In genomic region chr11:70621972-70622814, GRCm38 (mm10) we compare ENCODE assay signal across 11 mouse cellular contexts. TPM values are rescaled to one million over a fixed set of nuclear protein-coding genes. Genes with fewer than 3 reads are reported as not detected.
DNase-seq lines count a peak whose midpoint lies in the region; ATAC-seq lines count a peak whose summit lies in the region.
"Had no signal": no experiment of that assay in that cellular context is flagged by ENCODE, and none has a peak within 500 bp of the region (broad histone marks: within the 10 kb centered on the region; RNA-seq: fewer than 3 reads in every experiment).

No protein-coding gene starts in this region.

- DNase-seq in gastrocnemius, adult 18-20 months (ENCODE audit: low spot score) = peak; percentile 70
- no peak for DNase-seq in gastrocnemius, postnatal 10 days
- peak; percentile 72 for DNase-seq in 3134 (ENCODE audit: extremely low read depth, insufficient read length, low spot score)
- DNase-seq in R1 (ENCODE audit: low read depth, low spot score) = peak; percentile 80
- DNase-seq in liver, embryonic 11.5 days (ENCODE audit: low spot score) = no peak
- DNase-seq in cerebellum, adult 11-12 months = no peak
- DNase-seq in frontal cortex, postnatal 14 days (ENCODE audit: low spot score in 2 of 2) = no peak
- no peak for DNase-seq in left cerebral cortex, adult 18-20 months (ENCODE audit: low spot score in 2 of 2)

- no peaks in the 10 kb centered on the region for H3K36me3 ChIP-seq in liver, embryonic 11.5 days (ENCODE audit: control insufficient read depth, insufficient read depth, low read length)

- H3K9ac ChIP-seq in liver, embryonic 11.5 days (ENCODE audit: low read depth, low read length) = no peak overlapping the region

- 49% methylated on average over 7 of the region's 7 CpGs for WGBS in liver, embryonic 11.5 days

- H3K9me3 ChIP-seq in liver, embryonic 11.5 days (ENCODE audit: control insufficient read depth, low read length) = no peaks in the 10 kb centered on the region

- H3K4me1 ChIP-seq in liver, embryonic 11.5 days (replicated peaks; ENCODE audit: control insufficient read depth, insufficient read depth, low read length) = peaks cover 6% of the 10 kb centered on the region

- peak; percentile 77 for ATAC-seq in liver, embryonic 11.5 days (replicated peaks; ENCODE audit: low FRiP score)
- ATAC-seq: midbrain, embryonic 16.5 days had no signal

- H3K27ac ChIP-seq in liver, embryonic 11.5 days (ENCODE audit: low read depth, low read length) = no peak overlapping the region
- H3K27ac ChIP-seq: left cerebral cortex, adult 2 months had no signal

- no peaks in the 10 kb centered on the region for H3K27me3 ChIP-seq in liver, embryonic 11.5 days (replicated peaks; ENCODE audit: control insufficient read depth, insufficient read depth, low read length)

- no peak overlapping the region for H3K4me2 ChIP-seq in liver, embryonic 11.5 days

- H3K4me3 ChIP-seq in liver, embryonic 11.5 days (ENCODE audit: low read depth, low read length) = no peak overlapping the region
- H3K4me3 ChIP-seq: left cerebral cortex, adult 2 months had no signal

RNA-seq across cellular contexts. Expression of gene Chrne, which starts 3.2 kb away (rescaled TPM):
- 10 to 100 TPM; 14.7 to 20.6 TPM for total RNA-seq in gastrocnemius, adult 18-20 months (2021)
- total RNA-seq in gastrocnemius, postnatal 10 days (2021) = 10 to 100 TPM; 30.7 to 35.0 TPM
- polyA plus RNA-seq in liver, embryonic 11.5 days (2014; fragmentation: Nextera tagmentation; extraction: Ambion mirVana) = not detected in 2 replicates
- under 1 TPM in 1 of 2 experiments, not detected in 1; 0.63 TPM for total RNA-seq in left cerebral cortex, adult 18-20 months (2021)
- total RNA-seq: left cerebral cortex, adult 2 months had no signal
- polyA plus RNA-seq: heart, postnatal 0 days; midbrain, embryonic 16.5 days had no signal

RNA-seq across cellular contexts. Expression of gene 4930544D05Rik, which starts 6.5 kb away (rescaled TPM):
- not detected for total RNA-seq in gastrocnemius, adult 18-20 months (2021)
- total RNA-seq in gastrocnemius, postnatal 10 days (2021) = not detected
- not detected in 2 replicates for polyA plus RNA-seq in liver, embryonic 11.5 days (2014; fragmentation: Nextera tagmentation; extraction: Ambion mirVana)
- under 1 TPM in 1 of 2 experiments, not detected in 1; 0.65 TPM for total RNA-seq in left cerebral cortex, adult 18-20 months (2021)
- polyA plus RNA-seq: heart, postnatal 0 days; midbrain, embryonic 16.5 days had no signal

RNA-seq across cellular contexts. Expression of gene Gp1ba, which starts 16.7 kb away (rescaled TPM):
- under 1 TPM in 1 of 2 experiments, not detected in 1; 0.09 TPM for total RNA-seq in gastrocnemius, adult 18-20 months (2021)
- total RNA-seq in gastrocnemius, postnatal 10 days (2021) = under 1 TPM; 0.12 to 0.29 TPM
- 15.3 and 16.4 TPM in 2 replicates for polyA plus RNA-seq in liver, embryonic 11.5 days (2014; fragmentation: Nextera tagmentation; extraction: Ambion mirVana)
- not detected for total RNA-seq in left cerebral cortex, adult 18-20 months (2021)
- total RNA-seq: left cerebral cortex, adult 2 months had no signal

RNA-seq across cellular contexts. Expression of gene Rnf167, which starts 24.8 kb away (rescaled TPM):
- 10 to 100 TPM; 35.3 to 37.2 TPM for total RNA-seq in gastrocnemius, adult 18-20 months (2021)
- total RNA-seq in gastrocnemius, postnatal 10 days (2021) = 10 to 100 TPM; 41.9 to 43.7 TPM
- 113 and 114 TPM in 2 replicates for polyA plus RNA-seq in liver, embryonic 11.5 days (2014; fragmentation: Nextera tagmentation; extraction: Ambion mirVana)
- total RNA-seq in left cerebral cortex, adult 18-20 months (2021) = 10 to 100 TPM; 86.4 to 90.1 TPM

RNA-seq across cellular contexts. Expression of gene Slc25a11, which starts 25.1 kb away (rescaled TPM):
- 100 to 1,000 TPM; 292 to 304 TPM for total RNA-seq in gastrocnemius, adult 18-20 months (2021)
- 100 to 1,000 TPM; 252 to 283 TPM for total RNA-seq in gastrocnemius, postnatal 10 days (2021)
- 115 and 126 TPM in 2 replicates for polyA plus RNA-seq in liver, embryonic 11.5 days (2014; fragmentation: Nextera tagmentation; extraction: Ambion mirVana)
- total RNA-seq in left cerebral cortex, adult 18-20 months (2021) = 100 to 1,000 TPM; 120 to 124 TPM

Comparison
In these comparisons a context has a peak if more than half of its experiments do, and no peak if none do; other contexts are left out.
1. DNase-seq: peak in gastrocnemius, adult 18-20 months (single experiment), 3134 (single experiment) and R1 (single experiment); none in gastrocnemius, postnatal 10 days (single experiment), liver, embryonic 11.5 days (single experiment), cerebellum, adult 11-12 months (single experiment), frontal cortex, postnatal 14 days (0 of 2) and left cerebral cortex, adult 18-20 months (0 of 2).
2. RNA of gene Chrne, which starts 3.2 kb away (total RNA-seq): 30.7 to 35.0 TPM in gastrocnemius, postnatal 10 days and 14.7 to 20.6 TPM in gastrocnemius, adult 18-20 months; 0.63 TPM in left cerebral cortex, adult 18-20 months; every median in the first group is over 4 times any median in the second.